Mouse (Mus musculus): Measurements from ENCODE around the gene Notch4.
"Not testable (repeated sequence)": the region's sequence is repeated elsewhere in the genome, so short reads cannot be mapped to it uniquely, and the experiment has no call there.

The Notch4 gene

GRCm38 (mm10) chr17:34564003-34564421, at the start of gene Notch4:
TSS of gene Notch4 (plus strand) at chr17:34564268.
- DNase-seq: no peak

- no peak for DNase-seq
Observed at GRCm38 (mm10) chr17:34516514-34516913, 47.6 kb upstream of the Notch4 start.

GRCm38 (mm10) chr17:34517252-34517651, 46.8 kb upstream of the Notch4 start, which contains the start of gene Btnl6:
TSS of gene Btnl6 (minus strand) at chr17:34517352.
- DNase-seq: no peak

DNA sequence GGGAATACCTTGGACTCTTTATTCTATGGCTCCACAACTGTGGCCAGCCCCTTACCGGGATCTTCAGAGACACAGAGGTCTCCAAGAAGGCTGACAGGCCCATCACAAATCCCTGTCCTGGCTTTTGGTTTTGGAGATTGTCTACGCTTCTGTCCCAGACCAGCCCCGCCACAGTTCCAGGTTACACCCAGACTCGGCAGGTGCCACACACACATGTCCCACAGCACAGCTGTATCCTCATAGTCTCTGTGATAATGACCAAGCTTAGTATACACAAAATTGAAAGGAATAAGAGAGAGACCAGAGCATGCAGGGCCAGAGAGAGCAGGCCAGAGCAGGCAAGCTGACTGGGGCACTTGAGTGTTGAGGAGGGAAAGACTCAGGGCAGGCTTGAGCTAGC, 46.3 kb upstream of the Notch4 start:
- DNase-seq: no peak

DNA sequence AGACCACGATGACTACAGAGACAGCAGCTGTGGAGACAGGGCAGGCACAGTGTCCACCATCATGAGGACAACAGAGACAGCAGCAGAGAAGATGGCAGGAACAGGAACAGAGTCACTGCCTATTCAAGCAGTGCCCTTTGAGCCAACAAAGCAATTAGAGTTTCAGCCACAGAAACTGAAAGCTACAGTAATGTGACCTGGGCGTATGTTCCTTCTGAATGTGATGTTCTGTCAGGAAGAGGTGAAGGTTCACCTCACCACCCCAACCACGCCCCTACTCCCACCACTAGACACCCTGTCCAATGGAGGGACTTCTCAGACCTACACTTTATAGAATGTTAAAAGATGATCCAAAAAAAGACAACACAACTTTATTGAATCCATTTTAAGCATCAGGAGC, 45.5 kb upstream of the Notch4 start:
- DNase-seq: not testable (repeated sequence)

DNA sequence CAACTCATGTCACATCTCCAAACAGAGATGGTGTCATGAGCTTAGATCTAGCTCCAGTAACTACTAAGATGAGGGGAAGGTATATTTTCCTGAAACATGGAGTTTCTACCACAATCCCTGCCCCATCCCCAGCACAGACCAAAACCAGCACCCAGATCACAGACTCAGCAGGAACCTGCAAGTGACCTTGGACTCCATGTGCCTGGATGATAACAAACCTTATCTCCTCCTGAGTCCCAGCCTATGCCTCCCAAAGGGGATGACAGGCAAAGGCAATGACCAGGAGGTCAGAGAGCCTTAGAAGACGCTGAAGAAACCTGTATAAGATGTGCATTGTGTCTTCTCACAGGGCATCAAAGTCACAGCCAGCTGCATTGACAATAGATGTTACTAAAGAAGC, 45.1 kb upstream of the Notch4 start:
- DNase-seq: no peak

DNA sequence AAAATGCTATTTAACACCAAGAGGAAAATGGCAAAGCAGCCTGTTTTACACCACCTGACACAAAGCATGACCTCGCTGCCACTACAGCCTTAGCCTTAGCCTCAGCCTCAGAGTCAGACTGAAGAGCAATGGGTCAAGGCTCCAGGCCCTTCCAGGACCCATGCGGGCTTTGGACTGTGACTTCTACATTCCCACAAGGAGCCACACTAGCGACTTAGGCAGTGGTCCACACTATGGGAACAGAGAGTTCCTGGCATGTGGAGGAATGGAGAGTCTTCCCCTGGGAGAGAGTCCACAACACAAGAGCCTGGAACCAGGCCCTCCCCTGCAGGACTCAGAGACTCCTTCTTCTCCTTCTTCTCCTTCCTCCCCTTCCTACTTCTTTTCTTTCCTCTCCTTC, 31.4 kb upstream of the Notch4 start:
- no peak for DNase-seq

GRCm38 (mm10) chr17:34543567-34543966, 20.5 kb upstream of the Notch4 start:
- DNase-seq: not testable (repeated sequence)

DNA sequence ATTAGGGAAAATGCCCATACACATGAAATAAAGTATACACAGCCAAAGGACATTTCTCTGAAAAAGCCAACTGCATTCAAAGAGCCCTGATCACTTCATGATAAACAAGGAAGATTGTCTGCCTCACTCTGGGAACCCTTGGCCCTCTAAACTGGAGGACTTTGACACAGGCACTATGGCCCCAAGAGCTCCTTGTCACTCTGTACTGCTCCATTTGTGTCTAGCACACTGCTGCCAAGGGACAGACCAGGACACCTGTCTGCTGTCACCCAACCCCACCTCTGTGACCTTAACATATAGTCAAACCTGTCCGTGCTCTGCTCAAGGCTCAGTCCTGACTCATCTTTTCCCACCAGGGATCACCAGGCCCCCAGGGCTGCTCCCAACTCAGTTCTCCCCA, 17.3 kb upstream of the Notch4 start:
- DNase-seq: no peak

DNA sequence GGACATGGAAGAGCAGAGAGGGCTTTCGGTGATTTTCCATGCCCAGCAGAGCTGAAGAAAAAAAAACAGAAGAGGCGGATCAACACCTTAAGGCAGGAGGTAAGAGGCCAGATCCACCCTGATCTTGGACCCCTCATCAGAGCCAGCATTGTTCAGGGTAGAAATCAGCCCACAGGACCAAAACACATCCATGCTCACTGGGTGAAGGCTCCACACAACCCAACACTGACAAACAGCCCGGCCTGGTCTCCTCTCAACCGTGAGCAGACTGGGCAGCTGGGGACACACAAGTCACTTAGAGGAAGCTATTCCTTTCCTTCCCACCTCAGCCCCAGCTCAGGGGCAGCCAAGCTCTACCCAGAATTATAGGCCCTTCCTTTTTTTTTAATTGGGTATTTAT, 16.5 kb upstream of the Notch4 start:
- no peak for DNase-seq

GRCm38 (mm10) chr17:34549156-34549555, 14.9 kb upstream of the Notch4 start:
- DNase-seq: no peak

DNA sequence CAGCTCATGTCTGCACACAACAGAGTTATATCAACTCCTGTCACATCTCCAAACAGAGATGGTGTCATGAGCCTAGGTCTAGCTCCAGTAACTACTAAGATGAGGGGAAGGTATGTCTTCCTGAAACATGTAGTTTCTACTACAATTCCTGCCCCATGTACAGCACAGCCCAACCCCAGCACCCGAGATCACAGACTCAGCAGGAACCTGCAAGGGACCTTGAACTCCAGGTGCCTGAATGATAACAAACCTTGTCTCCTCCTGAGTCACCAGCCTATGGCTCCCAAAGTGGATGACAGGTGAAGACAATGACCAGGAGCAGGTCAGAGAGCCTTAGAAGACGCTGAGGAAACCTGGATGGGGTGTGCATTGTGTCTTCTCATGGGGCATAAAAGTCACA, 14.2 kb upstream of the Notch4 start:
- no peak for DNase-seq

GRCm38 (mm10) chr17:34555483-34555882, 8.6 kb upstream of the Notch4 start:
- peak; percentile 52 for DNase-seq

DNA sequence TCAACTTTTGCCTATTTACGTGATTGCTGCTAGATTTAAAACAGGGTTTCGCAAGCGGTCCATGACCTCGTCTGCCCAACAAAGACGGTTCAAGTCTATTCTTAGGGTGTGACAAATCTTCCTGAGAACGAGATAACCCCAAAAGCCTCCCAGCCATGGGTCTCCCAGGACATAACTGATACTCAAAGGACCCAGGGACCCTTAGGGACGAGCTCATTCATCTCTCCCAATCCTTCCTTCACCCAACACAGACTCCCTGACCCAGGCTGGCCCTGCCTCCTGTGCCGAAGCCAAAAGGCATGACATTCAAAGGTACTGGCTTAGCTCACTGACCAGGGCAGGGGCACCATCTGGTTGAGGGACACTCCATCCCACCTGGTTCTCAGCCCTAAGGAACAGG, 7.7 kb upstream of the Notch4 start:
- DNase-seq: no peak

DNA sequence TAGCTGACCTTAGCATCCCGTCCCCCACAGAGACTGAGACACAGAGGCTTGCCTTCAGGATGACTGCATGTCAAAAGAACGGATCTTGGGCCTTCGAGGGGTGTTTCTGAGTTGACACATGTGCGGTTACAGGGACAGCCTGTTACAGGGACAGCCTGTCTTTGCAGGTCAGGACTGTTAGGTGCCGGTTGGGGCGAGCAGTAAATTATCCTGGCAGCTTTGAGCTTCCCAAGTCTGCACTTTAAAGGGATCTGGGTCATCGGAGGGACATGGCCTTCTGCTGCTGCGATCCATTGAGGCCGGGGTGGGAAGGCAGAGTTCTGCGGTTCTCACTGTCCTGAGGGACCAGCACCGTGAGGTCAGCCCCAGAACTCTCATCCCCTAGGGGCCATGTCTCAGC, 6.7 kb upstream of the Notch4 start:
- DNase-seq: no peak

GRCm38 (mm10) chr17:34559116-34559515, 5.0 kb upstream of the Notch4 start:
- DNase-seq: no peak

DNA sequence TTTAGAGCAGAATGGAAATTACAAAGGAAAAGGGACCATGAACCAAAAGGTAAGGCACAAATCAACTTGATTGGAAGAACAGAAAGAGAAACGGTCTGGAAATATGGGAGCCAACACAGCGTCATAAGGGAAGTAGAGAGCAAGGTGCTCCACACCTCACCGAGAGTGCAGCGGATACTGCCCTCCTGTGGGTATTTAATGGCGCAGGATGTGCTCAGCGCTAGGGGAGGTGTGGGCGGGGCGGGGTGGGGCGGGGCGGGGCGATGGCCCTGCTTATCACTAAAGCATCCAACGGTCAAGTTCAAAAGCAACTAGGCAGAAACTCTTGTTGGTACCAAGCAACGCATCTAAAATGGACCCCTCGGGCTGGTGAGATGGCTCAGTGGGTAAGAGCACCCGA, 4.2 kb upstream of the Notch4 start:
- DNase-seq: no peak

DNA sequence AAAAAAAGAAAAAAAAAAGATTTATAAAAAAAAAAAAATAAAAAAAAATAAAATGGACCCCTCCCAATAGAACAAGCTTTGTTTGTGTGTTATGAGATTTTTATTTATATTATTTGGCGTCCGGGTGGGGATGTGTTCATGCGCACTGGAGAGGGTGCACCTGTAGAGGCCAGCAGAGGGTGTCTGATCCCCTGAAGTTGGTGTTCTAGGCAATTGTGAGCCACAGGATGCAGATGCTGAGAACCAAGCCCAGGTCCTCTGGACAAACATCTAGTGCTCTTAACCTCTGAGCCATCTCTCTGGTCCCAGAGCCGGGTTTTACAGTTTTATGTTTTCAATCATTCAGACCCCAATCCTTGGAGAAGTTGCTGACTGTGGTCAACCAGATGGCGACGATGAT, 3.6 kb upstream of the Notch4 start:
- no peak for DNase-seq

- no peak for DNase-seq
Observed at GRCm38 (mm10) chr17:34561200-34561599, 2.9 kb upstream of the Notch4 start.

GRCm38 (mm10) chr17:34562595-34562994, 1.5 kb upstream of the Notch4 start:
- DNase-seq: no peak

- DNase-seq: no peak
Observed at GRCm38 (mm10) chr17:34563354-34563753, 714 bp upstream of the Notch4 start.

DNA sequence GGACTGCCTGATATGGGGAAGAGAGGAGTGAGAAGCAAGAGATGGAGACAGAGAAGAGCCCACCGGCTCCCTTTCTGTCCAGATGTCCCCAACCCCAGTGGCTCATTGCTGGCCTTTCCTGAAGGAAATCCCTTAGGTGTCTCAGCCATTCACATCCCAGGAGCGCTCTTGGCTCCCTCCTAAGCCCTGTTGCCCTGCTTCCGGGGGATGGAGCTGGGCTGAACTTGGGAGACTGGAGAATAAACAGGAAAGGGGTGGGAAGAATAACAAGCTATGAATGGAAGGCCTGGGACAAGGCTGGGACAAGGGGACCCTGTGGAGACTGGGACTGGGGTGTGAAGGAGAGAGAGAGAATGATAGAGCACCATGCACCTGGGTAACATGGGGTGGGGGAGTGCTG, 728 bp downstream of the Notch4 start:
- no peak for DNase-seq

GRCm38 (mm10) chr17:34567311-34567710, 3.2 kb downstream of the Notch4 start:
- DNase-seq: no peak

GRCm38 (mm10) chr17:34568421-34568820, 4.4 kb downstream of the Notch4 start:
- DNase-seq: no peak

- DNase-seq: no peak
Observed at GRCm38 (mm10) chr17:34569919-34570318, 5.9 kb downstream of the Notch4 start.

DNA sequence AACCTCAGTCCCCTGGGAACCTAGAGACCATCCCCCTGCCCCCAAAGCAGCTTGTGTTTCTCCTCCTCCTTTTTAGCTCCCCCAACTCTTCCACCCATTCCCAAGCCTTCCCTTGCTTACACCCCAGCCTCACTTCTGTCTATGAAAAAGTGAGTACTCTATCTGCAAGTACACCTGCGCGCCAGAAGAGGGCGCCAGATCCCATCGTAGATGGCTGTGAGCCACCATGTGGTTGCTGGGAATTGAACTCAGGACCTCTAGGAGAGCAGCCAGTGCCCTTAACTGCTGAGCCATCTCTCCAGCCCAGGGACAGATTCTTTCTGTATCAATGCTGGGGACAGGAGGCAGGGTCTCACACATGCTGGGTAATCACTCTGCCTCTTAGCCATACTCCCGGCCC, 7.8 kb downstream of the Notch4 start:
- DNase-seq: no peak

Data from cerebellum, adult 11-12 months (tissue).